Mouse (Mus musculus) layer of hippocampus, postnatal 14 days (tissue): ENCODE results near the gene Gsto1. TPM values are rescaled to one million over a fixed set of nuclear protein-coding genes. Genes with fewer than 3 reads are reported as not detected.

Source experiments
- DNase-seq, 2 experiments: peaks; one replicate each; pipeline ENCODE4 v3.0.0; 2021 to 2022; ENCODE audit warnings: low spot score in 2 of 2, mixed read lengths in 1 of 2
- total RNA-seq, 2 experiments: library from RNA; stranded (reverse); gene quantifications; 2 replicates each; pipeline ENCODE4 v1.2.3; 2021

The Gsto1 gene
- total RNA-seq, 2 experiments from 2014 or later, result 74.0 to 77.7 TPM

DNA sequence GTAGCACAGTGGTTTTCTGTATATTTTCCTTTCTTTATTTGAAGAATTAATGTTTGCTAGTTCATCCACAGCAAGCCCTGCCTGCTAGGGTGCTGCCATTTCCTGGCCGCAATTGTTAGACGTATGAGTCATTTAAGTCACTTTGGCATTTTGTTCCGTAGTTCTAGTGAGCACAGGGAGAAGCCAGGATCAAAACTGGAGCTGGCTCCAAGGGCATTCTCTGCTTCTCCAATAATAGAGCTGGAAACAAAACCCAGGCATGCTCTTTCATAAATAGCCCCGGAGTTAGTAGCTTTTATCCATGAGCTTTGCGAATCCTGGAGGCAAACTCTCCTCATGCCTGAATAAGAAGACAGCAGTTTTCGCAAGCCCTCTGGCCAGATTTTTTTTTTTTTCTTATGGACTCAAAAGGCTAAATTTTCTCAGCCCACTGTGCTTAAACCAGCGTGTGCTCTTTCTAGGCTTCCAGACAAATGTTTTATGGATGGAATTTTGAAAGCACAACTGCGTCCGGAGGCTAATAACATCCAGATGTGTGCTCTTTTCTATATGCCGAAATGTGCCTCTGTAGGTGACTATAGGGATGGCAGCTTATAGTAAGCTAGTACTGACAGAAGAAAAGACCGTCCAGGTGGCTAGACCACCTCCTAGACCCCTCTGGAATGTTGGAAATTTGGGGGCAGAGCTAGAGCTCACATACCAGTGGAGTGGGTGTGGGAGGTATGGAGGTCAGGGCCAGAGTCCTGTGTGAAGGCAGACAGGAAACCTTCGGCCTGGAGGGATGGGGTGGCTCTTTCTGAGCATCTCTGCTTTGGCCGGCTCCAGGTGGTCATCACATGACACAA lies 597 bp upstream of the Gsto1 start:
- no peak for DNase-seq

DNA sequence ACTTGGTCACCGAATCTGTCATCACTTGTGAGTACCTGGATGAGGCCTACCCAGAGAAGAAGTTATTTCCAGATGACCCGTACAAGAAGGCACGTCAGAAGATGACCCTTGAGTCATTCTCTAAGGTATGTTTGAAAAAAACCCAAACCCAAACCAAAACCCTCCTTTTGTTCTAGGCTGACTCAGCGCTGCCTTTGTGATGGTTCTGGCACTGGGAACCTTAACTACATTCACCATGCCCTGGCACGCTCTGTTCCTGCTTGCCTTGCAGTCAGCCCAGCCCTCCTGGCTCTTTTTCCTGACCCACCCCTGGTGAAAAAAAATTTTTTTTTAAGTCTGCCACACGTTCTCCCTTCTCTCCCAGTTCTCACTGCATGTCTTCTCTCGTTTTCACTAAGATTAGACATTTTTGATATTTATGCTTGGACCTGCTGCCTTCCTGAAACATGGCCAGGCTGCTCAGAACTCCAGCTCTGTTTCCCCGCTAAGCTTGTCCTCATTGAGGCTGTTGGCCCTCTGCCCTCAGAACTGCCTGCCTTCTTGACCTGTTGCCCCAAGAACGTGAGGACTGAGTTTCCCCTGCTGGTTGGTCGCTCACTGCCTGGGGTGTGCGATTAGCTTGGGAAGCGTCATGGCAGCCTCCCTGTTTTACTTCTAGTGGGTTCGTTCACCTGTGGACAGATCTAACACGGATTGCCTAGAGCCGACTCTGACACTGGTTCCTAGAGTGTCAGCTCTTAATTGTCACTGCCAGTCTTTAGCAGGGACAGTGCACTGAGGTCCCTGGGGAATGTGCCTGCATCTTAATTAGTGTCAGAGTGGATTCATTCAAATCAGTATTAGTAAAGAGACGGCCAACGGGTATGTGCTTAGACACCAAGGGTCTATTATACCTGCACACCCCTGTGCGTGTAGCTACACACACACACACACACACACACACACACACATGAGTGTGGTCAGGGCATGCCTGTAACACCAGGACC lies 3.5 kb downstream of the Gsto1 start:
- DNase-seq, result no peak

DNA sequence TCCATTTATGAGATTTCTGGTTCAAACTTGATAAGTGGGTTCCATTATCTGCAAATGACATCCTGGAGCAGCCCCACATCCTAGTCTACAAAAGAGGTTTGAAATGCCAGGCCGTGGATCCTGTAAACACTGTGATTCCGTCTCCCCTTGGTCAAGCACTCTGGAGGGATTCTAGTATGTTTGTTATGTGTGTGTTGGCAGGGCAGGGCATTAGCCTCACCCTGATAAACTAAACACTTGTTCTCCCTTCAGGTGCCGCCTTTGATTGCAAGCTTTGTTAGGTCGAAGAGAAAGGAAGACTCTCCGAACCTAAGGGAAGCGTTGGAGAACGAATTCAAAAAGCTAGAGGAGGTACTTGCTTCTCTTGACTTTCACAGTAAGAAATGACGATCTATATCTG lies 4.4 kb downstream of the Gsto1 start:
- DNase-seq, result no peak

DNA sequence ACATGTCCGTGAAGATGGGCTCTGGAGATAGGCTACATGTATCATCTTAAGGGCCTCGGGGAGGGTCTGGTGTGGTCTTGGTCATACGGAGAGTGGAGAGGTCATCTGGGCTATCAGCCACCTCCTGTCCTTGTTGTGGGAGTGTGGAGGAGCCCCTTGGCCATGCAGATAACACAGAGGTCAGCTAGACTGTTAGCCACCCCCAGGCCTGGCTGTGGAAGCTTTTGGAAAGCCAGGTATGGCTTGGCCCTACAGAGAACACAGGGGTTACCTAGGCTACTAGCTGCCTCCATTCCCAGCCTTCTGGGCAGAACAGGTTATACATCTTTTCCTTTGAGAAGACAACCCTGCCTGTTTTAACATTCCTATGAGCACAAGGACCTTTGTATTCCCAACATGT lies 7.8 kb downstream of the Gsto1 start:
- DNase-seq, result no peak

DNA sequence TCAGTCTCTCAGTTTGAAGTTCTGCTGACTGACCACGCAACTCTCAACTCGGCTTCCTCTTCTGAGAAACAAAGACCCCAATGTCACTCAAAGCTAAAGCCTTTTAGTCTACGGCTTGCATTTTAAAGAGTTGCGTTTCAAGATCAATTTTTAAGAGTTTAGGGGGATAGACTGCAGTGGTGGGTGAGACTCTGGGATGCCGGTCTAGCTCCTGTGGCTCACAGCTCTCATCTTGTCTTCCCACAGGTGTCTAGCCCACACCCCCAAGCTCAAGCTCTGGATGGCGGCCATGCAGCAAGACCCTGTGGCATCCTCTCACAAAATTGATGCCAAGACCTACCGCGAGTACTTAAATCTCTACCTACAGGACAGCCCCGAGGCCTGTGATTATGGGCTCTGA lies 9.3 kb downstream of the Gsto1 start:
- DNase-seq, result no peak

DNA sequence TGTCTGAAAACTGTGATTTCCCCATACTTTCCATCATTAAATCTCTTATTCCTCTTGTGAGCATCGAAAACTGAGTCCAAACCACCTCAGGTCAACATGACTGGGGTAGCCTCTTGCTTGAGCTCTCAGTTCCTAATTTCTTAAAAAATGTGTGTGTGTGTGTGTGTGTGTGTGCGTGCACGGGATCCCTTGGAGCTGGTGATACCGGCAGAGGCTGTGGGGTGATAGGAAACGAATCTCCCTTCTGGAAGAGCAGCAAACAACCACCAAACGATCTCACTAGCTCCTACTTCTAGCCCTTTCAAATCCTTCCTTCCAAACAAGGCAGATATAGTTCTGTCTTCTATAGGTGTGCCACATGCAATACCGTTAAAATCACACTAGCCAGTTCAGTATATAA lies 10.0 kb downstream of the Gsto1 start:
- no peak for DNase-seq

DNA sequence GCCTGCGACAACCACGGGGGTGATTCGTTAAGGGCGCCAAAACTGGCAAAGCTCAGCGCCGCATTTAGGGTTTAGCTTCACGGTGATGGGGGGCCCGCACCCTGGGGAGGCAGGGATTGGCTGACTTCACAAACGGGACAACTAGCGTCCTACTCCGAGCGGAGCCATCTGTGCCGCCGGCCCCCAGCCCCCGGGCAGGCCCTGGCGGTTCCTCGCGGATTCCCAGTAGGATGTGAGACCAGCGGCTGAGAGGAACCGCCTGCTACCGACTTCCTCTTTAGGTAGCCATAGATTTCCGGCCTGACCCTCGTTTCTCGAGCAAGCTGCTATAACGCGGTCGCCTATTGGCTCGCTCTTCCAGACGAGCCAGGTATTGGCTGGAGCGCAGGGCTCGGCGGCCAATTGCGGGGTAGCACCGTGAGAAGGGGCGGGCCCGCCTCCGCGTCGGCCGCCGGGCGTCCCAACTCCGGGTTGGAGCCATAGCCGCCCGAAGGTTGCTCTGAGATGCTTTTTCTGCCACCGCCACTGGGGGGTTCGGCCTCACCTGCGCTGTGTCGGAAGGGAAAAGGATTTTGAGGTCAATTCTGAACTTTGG lies 10.7 kb downstream of the Gsto1 start, which contains the start of gene Gsto2:
Gene Gsto2 (plus strand): TSS at position 182 of the 595 bp plus-strand sequence.
- peak; percentile 90 to 97 for DNase-seq

DNA sequence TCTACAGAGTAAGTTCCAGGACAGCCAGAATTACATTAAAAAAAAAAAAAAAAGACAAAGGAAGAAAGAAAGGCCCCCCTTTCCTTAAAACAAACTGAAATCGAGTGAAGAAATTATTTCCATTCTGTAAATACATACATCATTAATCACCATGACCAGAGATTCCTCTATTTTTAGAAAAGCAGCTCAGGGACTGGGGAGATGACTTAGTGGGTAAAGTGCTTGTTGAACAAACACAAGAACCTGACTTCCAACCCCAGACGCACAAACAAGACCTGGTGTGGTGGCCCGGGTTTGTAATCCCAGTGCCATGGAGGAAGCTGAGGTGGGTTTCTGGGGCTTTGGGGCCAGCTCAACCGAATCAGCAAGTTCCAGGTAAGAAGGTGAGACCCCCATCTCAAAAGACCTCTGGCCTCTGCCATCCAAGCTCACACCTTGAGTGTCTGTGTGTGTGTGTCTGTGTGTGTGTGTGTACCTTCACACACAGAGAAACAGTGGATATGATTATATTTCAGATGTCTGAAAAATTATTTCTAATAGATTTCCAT lies 12.9 kb downstream of the Gsto1 start:
- DNase-seq, result no peak

DNA sequence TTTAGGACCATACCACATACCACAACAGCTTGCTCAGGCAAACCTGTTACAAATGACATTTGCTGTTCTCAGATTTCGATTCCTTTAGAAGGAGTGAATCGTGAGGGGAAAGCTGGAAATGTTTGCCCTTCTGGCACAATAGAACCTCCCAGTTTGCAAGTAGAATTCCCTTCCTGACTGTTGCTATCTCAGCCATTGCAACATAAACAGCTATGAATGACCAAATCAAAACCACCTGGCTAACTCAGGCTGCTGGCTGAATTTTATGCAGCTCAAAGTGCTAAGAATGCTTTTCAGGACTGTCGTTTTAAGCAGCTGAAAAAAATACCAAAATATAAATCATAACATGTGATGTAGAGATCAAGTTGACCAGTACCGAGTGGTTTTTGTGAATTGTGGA lies 14.2 kb downstream of the Gsto1 start:
- DNase-seq, result no peak

DNA sequence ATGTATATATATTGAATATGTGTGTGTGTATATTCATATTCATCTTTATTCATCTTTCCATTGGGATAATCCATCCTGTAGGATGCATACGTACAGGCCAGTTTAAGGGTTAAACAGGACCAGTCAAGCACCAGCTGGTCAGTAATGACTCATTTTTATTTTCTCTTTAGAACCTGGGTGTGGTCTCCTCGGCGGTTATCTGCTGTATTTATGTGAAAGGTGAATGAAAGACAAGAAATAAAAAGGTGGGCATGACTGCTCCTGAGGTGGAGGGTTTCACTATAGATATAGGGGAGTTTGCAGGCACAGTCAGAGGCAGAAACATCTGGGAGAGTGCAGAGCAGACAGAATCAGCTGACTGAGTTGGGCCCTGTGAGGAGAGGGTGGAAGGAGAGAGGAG lies 14.7 kb downstream of the Gsto1 start:
- no peak for DNase-seq

DNA sequence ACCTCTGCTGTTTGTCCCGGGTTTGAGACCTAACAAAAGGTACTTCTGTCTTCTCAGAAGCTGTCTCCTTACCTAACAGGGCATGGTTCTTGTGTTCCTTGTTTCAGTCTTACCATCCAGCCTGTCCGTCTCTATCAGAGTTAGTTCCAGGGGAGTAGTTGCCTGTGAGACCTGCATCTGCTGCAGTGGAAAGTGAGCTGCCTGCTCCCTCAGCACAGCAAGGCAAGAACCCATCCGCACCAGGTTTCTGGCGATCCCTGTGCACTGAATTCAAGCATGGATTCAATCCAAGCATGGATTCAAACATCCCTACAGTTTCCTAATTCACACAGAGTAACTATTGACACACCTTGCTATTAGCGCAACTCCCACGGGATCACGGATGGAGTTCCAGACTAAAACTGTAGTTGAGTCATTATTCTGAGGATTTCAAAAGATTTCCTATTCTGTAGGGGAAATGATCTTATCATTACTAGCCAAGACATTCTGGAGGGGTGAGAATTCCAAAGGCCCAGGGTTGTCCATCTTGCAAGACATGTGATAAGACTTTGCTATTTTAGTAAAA lies 15.4 kb downstream of the Gsto1 start:
- DNase-seq, result no peak

DNA sequence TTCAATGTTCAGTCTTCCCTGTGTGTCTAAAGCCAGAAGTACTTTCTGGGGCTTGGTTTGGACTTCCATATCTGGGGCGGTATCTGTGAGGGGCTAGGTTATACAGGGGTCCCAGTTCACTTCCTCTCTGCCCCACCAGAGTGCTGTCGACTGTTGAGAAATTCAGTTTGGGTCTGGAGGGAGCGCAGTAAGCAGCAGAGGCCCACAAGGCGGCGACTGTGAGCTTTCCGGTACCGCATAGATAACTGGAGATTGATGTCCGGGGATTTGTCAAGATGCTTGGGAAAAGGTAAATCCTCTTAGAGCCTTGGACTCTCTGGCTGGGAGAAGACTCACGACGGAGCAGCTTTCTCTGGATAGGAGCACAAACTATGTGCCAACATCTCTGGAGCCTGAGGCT lies 16.7 kb downstream of the Gsto1 start:
- no peak for DNase-seq

DNA sequence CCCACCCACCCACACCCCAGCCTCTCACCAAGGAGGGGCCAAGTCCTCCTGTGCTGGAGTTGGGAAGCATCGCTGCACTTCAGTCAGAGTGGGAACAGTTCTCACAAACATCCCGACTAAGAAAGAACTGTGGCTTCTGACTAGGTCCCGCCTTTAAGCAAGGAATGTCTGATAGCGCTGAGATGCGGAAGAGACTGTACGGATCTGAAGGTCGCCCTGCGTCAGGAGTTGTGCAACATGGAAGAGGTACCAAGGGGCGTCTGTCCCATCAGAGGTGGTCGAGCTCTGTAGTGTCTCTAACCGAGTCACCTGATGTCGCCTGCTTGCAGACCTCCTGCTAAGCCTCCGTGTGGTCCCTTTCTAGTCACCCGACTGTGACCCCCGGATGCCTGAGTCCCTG lies 21.5 kb downstream of the Gsto1 start:
- no peak for DNase-seq

DNA sequence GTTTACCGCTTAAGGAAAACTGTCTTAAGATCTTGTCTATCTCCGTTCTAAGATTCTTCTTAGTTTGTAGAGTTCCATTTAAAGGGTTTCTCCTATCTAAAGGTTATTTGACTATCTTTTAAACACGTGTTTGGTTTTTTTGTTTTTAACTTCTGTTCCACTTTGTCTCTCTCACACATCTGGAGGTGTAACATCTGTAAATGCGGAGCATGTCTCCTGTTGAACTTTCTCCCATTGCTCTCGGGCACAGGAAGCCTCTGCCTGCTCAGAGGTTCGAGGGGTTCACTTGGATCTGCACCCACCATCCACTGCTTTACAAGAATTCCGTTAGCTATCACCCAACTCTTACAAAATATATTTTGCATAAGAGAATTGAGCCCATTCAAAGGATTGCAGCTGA lies 26.8 kb downstream of the Gsto1 start:
- no peak for DNase-seq

DNA sequence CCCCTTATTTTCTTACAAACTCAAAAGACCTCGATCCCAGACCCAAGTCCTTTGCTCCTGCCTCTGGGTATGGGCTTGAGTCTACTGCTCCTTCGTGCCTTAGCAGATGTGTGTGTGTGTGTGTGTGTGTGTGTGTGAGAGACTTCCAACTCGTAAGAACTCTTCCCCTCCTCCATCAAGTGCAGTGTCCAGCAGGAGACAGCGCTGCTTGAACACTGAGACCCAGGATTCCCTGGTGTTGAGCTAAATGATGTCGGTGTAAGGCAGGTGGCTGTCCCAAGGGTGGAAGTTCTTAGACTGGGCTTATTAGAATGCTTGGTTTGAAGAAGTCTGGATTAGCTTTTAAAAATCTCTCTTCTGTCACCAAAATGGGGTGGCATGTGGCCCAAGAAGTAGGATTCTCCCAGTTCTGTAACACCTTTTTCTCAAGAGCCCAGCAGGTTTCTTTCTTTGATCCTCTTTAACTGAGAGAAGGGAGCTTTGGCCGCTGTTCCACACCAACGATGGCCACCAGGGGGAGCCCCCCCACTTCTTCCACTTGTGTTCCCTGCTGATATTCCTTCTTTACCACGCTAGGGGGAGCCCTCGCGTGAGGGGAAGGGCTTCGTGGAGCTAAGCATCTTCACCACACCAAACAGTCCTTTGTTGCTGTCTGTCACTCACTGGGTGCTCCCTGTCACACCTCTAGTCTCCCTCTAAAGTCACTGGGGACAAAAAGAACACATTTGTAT lies 27.5 kb downstream of the Gsto1 start:
- peak; percentile 75 to 76 for DNase-seq

DNA sequence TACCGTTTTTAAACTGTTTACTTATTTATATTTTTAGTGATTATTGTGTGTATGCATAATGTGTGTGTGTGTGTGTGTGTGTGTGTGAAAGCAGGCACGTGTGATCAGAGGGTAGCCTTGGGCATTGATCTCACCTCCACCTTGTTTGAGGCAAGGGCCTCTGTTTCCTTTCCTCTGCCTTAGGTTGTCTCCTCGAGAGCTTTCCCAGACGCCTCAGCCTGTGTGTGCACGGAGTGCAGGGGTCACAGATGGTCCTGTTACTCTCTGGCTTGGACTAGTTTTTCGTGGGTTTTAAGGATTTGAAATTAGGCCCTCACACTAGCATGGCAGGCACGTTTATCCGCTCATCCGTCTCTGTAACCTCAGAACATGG lies 28.1 kb downstream of the Gsto1 start:
- no peak for DNase-seq

DNA sequence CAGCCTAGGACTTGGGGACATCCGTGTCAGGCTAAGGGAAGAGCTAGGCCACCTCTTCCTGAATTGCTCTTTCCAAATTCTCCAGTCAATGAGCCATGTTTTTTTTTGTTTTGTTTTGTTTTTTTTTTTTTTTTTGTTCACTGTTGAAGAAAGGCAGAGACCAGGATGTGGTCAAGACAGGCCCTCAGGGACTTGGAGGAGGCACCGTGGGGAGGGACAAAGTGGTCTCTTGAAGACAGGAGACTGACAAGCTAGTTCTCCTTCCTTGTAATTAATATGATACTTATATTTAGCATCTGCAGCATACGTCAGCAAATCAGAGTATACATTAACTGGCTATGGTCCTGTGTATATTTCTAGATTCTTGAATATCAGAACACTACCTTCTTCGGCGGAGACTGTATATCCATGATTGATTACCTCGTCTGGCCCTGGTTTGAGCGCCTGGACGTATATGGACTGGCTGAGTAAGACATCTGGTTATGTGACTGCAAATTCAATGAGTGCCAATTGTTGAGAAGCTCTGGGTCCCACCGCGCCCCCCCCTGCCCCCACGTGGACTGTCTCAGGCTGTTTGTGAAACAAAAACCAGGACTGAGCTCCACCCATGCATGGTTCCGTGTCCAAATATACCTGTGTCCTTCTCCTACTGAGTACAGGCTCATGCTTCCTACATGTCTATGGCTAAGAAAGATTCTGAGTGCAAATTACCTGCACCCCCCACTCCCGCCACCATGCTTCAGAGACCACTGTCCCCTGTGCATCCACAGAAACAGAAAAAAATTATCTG lies 29.7 kb downstream of the Gsto1 start:
- DNase-seq, result no peak

DNA sequence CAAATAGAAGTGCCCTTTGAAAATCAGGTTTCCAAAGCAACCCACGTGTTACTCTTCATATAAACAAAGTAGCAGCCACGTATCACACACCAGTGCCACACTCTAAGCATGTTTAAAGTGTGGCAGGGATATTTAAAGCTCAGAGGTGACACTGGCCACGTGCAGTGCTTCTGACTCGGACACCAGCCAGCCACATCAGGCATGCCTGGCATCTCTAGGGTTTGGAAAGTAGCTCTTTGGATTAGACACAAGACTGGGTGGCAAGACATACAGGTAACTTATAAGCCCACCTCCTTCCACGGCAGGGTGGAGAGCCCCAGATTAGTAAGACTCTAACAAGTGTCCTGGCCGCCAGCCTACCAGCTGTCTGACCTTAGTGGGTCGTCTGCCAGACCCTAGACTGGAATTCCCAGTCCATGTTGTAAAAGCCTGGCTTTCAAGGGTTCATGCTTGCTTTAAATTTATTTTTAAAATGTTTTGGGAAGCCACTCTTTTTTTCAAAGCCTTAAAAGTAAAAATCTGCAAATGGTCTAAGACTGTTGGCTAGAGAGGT lies 30.5 kb downstream of the Gsto1 start:
- DNase-seq, result no peak

DNA sequence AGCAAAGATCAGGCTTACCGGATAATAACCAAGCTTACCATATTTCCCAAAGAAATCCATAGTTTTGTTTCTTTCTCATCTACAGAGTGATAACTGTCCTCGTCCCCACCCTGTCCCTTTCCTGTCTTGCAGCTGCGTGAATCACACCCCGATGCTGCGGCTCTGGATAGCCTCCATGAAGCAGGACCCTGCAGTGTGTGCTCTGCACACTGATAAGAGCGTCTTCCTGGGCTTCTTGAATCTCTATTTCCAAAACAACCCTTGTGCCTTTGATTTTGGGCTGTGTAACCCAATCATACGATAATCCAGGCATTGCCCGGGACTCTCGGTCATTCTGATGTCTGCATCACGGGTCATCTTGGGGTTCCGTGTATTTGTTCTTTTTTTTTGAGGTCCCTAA lies 31.1 kb downstream of the Gsto1 start:
- no peak for DNase-seq
